Mouse (Mus musculus) C2C12 (cell line): ENCODE measurements around the gene Kalrn.

Experiments used
- CTCF ChIP-seq: IDR thresholded peaks from one replicate; pipeline ENCODE4 v1.5.1; 2011; ENCODE audit not compliant: control insufficient read depth, insufficient read depth, insufficient read length
- MAX ChIP-seq: IDR thresholded peaks from one replicate; pipeline ENCODE4 v1.6.1; 2011; ENCODE audit warnings: mild to moderate bottlenecking, control low read depth

- TF ChIP-seq CTCF = peak; percentile 65
- no peak for TF ChIP-seq MAX
Observed at GRCm38 (mm10) chr16:34114665-34115064, 458.7 kb downstream of the Kalrn start.
